Comparison of ENCODE assay signal across 28 mouse cellular contexts in genomic region chr14:28932746-28933293, GRCm38 (mm10).
"Had no signal": no experiment of that assay in that cellular context is flagged by ENCODE, and none has a peak within 500 bp of the region (broad histone marks: within the 10 kb centered on the region; RNA-seq: fewer than 3 reads in every experiment).

No protein-coding gene starts in this region.

- H3K4me1 ChIP-seq: heart, embryonic 10.5 days; heart, embryonic 12.5 days; hindbrain, embryonic 10.5 days; hindbrain, embryonic 12.5 days; intestine, embryonic 15.5 days; liver, embryonic 13.5 days; liver, embryonic 15.5 days had no signal

- H3K27me3 ChIP-seq: heart, embryonic 12.5 days; hindbrain, embryonic 12.5 days; intestine, embryonic 15.5 days; limb, embryonic 12.5 days; liver, embryonic 13.5 days; liver, embryonic 15.5 days had no signal

- ATAC-seq: hindbrain, embryonic 16.5 days; inflammation-experienced regulatory T-cells, adult 6 months; intestine, embryonic 15.5 days; intestine, postnatal 0 days had no signal

- H3K27ac ChIP-seq: gastrocnemius, adult 2 months; heart, embryonic 10.5 days; hindbrain, embryonic 10.5 days; hindbrain, embryonic 12.5 days; hindbrain, embryonic 14.5 days; intestine, embryonic 15.5 days; layer of hippocampus, adult 2 months; left cerebral cortex, adult 2 months; limb, embryonic 10.5 days; limb, embryonic 12.5 days; liver, embryonic 13.5 days; liver, embryonic 15.5 days had no signal

- H3K9me3 ChIP-seq: heart, embryonic 10.5 days; heart, embryonic 12.5 days; hindbrain, embryonic 10.5 days; hindbrain, embryonic 12.5 days; intestine, embryonic 15.5 days; limb, embryonic 10.5 days; limb, embryonic 12.5 days; liver, embryonic 13.5 days; liver, embryonic 15.5 days had no signal

- H3K36me3 ChIP-seq: heart, embryonic 10.5 days; heart, embryonic 12.5 days; hindbrain, embryonic 10.5 days; hindbrain, embryonic 12.5 days; intestine, embryonic 15.5 days; limb, embryonic 10.5 days; limb, embryonic 12.5 days; liver, embryonic 13.5 days; liver, embryonic 15.5 days had no signal

- DNase-seq: gastrocnemius, adult 2 months; gastrocnemius, postnatal 10 days; gastrocnemius, postnatal 25 days; heart, adult 18-20 months; heart, postnatal 10 days; heart, postnatal 4 days; kidney, adult 18-20 months; kidney, adult 8-10 months; kidney, postnatal 10 days; kidney, postnatal 25 days; kidney, postnatal 4 days; liver; liver, embryonic 13.5 days had no signal

- H3K4me2 ChIP-seq: heart, embryonic 12.5 days; hindbrain, embryonic 12.5 days; hindbrain, embryonic 14.5 days; intestine, embryonic 15.5 days; limb, embryonic 12.5 days; liver, embryonic 11.5 days; liver, embryonic 13.5 days; liver, embryonic 15.5 days had no signal

- H3K9ac ChIP-seq: heart, embryonic 12.5 days; hindbrain, embryonic 12.5 days; hindbrain, embryonic 14.5 days; intestine, embryonic 15.5 days; limb, embryonic 12.5 days; liver, embryonic 13.5 days; liver, embryonic 15.5 days had no signal

- H3K4me3 ChIP-seq: gastrocnemius, adult 2 months; heart, embryonic 10.5 days; heart, embryonic 12.5 days; hindbrain, embryonic 10.5 days; hindbrain, embryonic 12.5 days; intestine, embryonic 15.5 days; layer of hippocampus, adult 2 months; left cerebral cortex, adult 2 months; limb, embryonic 10.5 days; limb, embryonic 12.5 days; liver, embryonic 13.5 days; liver, embryonic 15.5 days had no signal
